Mouse (Mus musculus) left cerebral cortex, postnatal 14 days (tissue): ENCODE measurements around the gene Prm1. TPM values are rescaled to one million over a fixed set of nuclear protein-coding genes. Genes with fewer than 3 reads are reported as not detected.

Source experiments
- DNase-seq, 2 experiments: peaks; one replicate each; pipeline ENCODE4 v3.0.0; 2021 to 2022; ENCODE audit warnings: low spot score in 2 of 2, mixed read lengths in 1 of 2
- intact Hi-C: fragments of 180-260 bp; cut with DNase I; formaldehyde crosslinking; loops from one replicate; pipeline ENCODE4 v1.15.1; 2025
- total RNA-seq, 2 experiments: library from RNA; stranded (reverse); gene quantifications; 2 replicates each; pipeline ENCODE4 v1.2.3; 2021

Gene Prm1
- total RNA-seq, 2 experiments from 2014 or later: not detected

GRCm38 (mm10) chr16:10767158-10767557 lies 38.5 kb downstream of the Prm1 start:
- intact Hi-C loops: no loop called here

GRCm38 (mm10) chr16:10764323-10764722 lies 41.3 kb downstream of the Prm1 start:
- no peak for DNase-seq
- intact Hi-C loops: no loop called here

More at GRCm38 (mm10) chr16:10767158-10767557, 38.5 kb downstream of the Prm1 start:
- DNase-seq: peak; percentile 73 to 77

GRCm38 (mm10) chr16:10763540-10764264 lies 41.9 kb downstream of the Prm1 start:
- intact Hi-C loops: no loop called here

GRCm38 (mm10) chr16:10762569-10763180 lies 43.0 kb downstream of the Prm1 start:
- intact Hi-C loops: no loop called here
- no peak for DNase-seq

More at GRCm38 (mm10) chr16:10763540-10764264, 41.9 kb downstream of the Prm1 start:
- no peak for DNase-seq

- intact Hi-C loops: no loop called here
- DNase-seq: no peak
Measured at GRCm38 (mm10) chr16:10761182-10761581, 44.5 kb downstream of the Prm1 start.

GRCm38 (mm10) chr16:10756168-10756567 lies 49.5 kb downstream of the Prm1 start:
- intact Hi-C loops: no loop called here
- DNase-seq: no peak

- DNase-seq: no peak
- intact Hi-C loops: no loop called here
Measured at GRCm38 (mm10) chr16:10754521-10755296, 50.9 kb downstream of the Prm1 start.

GRCm38 (mm10) chr16:10749824-10750223 lies 55.8 kb downstream of the Prm1 start:
- intact Hi-C loops: no loop called here

GRCm38 (mm10) chr16:10749226-10749625 lies 56.4 kb downstream of the Prm1 start:
- no peak for DNase-seq
- intact Hi-C loops: no loop called here

More at GRCm38 (mm10) chr16:10749824-10750223, 55.8 kb downstream of the Prm1 start:
- peak; percentile 28 to 31 for DNase-seq

Other genes starting within 250 kb of the Prm1 start
- 1 to 10 TPM; 1.3 TPM for gene Socs1, start 20.3 kb downstream of the Prm1 start, total RNA-seq
- gene Tnp2, start 17.2 kb downstream of the Prm1 start, total RNA-seq: not detected
- not detected for gene Prm3, start 14.9 kb downstream of the Prm1 start, total RNA-seq
- not detected for gene Prm2, start 9.7 kb downstream of the Prm1 start, total RNA-seq
- not detected for gene Gm11172, start 7.1 kb upstream of the Prm1 start, total RNA-seq
- gene Rmi2, start 29.2 kb upstream of the Prm1 start, total RNA-seq: under 1 TPM; 0.19 to 0.40 TPM